18 mouse cellular contexts compared by ENCODE assay signal in genomic region chr4:105403686-105404085, GRCm38 (mm10).
DNase-seq lines count a peak whose midpoint lies in the region; ATAC-seq lines count a peak whose summit lies in the region.
"Had no signal": no experiment of that assay in that cellular context is flagged by ENCODE, and none has a peak within 500 bp of the region (broad histone marks: within the 10 kb centered on the region; RNA-seq: fewer than 3 reads in every experiment).

No protein-coding gene starts in this region.

- H3K9ac ChIP-seq in heart, embryonic 13.5 days: no peak overlapping the region
- H3K9ac ChIP-seq in heart, embryonic 11.5 days (ENCODE audit: low read depth, low read length): no peak overlapping the region
- no peak overlapping the region for H3K9ac ChIP-seq in lung, embryonic 16.5 days (ENCODE audit: low read length)
- H3K9ac ChIP-seq in kidney, embryonic 16.5 days (replicated peaks; ENCODE audit: low read length): no peak overlapping the region
- H3K9ac ChIP-seq: hindbrain, embryonic 13.5 days; liver, embryonic 12.5 days; midbrain, embryonic 13.5 days had no signal

- DNase-seq in lung, postnatal 14 days: no peak
- DNase-seq in spleen, postnatal 36 days (ENCODE audit: low spot score in 2 of 2): no peak
- DNase-seq: adrenal gland, adult 8-10 months; cerebellum, adult 11 months; thymus, postnatal 14 days had no signal

- H3K9me3 ChIP-seq in heart, embryonic 13.5 days: no peaks in the 10 kb centered on the region
- no peaks in the 10 kb centered on the region for H3K9me3 ChIP-seq in heart, embryonic 11.5 days (replicated peaks; ENCODE audit: control insufficient read depth, low read length)
- no peaks in the 10 kb centered on the region for H3K9me3 ChIP-seq in lung, embryonic 16.5 days (ENCODE audit: control insufficient read depth, low read length)
- no peaks in the 10 kb centered on the region for H3K9me3 ChIP-seq in kidney, embryonic 16.5 days (ENCODE audit: low read length)
- H3K9me3 ChIP-seq: hindbrain, embryonic 13.5 days; limb, embryonic 10.5 days; liver, embryonic 12.5 days; midbrain, embryonic 13.5 days had no signal

- ATAC-seq in heart, embryonic 13.5 days (ENCODE audit: extremely low read depth, insufficient number of reproducible peaks, low FRiP score, low TSS enrichment): no peak
- ATAC-seq in heart, embryonic 11.5 days (replicated peaks; ENCODE audit: insufficient number of reproducible peaks, low FRiP score, low TSS enrichment): no peak
- 0 out of 2 replicates have a peak, but pooled peaks have one; percentile 9 for ATAC-seq in lung, embryonic 16.5 days (ENCODE audit: low read depth)
- ATAC-seq in kidney, embryonic 16.5 days (ENCODE audit: low FRiP score, low TSS enrichment): no peak
- ATAC-seq in activated CD4-positive, CD25-positive, alpha-beta regulatory T cell, adult 4 months: no peak
- ATAC-seq: forebrain, embryonic 14.5 days; liver, embryonic 12.5 days; midbrain, embryonic 13.5 days had no signal

- peaks cover 15% of the 10 kb centered on the region for H3K4me1 ChIP-seq in heart, embryonic 13.5 days
- H3K4me1 ChIP-seq in heart, embryonic 11.5 days (ENCODE audit: control insufficient read depth, insufficient read depth, low read length): 0 out of 2 replicates have a peak, but pooled peaks cover 3% of the 10 kb centered on the region
- peaks cover 7% of the 10 kb centered on the region; the same call in 1 of the 2 replicates for H3K4me1 ChIP-seq in lung, embryonic 16.5 days (replicated peaks; ENCODE audit: control insufficient read depth, insufficient read depth, low read length)
- peaks cover 10% of the 10 kb centered on the region; the same call in 1 of the 2 replicates for H3K4me1 ChIP-seq in kidney, embryonic 16.5 days (ENCODE audit: insufficient read depth, low read length)
- H3K4me1 ChIP-seq: liver, embryonic 12.5 days; midbrain, embryonic 13.5 days had no signal

- no peaks in the 10 kb centered on the region for H3K27me3 ChIP-seq in heart, embryonic 13.5 days (replicated peaks)
- H3K27me3 ChIP-seq in heart, embryonic 11.5 days (ENCODE audit: control insufficient read depth, insufficient read depth, low read length): no peaks in the 10 kb centered on the region
- no peaks in the 10 kb centered on the region for H3K27me3 ChIP-seq in lung, embryonic 16.5 days (ENCODE audit: control insufficient read depth, insufficient read depth, low read depth, low read length)
- no peaks in the 10 kb centered on the region for H3K27me3 ChIP-seq in kidney, embryonic 16.5 days (ENCODE audit: insufficient read depth, low read length)
- H3K27me3 ChIP-seq: CH12.LX; hindbrain, embryonic 13.5 days; liver, embryonic 12.5 days; midbrain, embryonic 13.5 days had no signal

- no peak overlapping the region for H3K4me3 ChIP-seq in heart, embryonic 13.5 days
- no peak overlapping the region for H3K4me3 ChIP-seq in heart, embryonic 11.5 days (ENCODE audit: low read depth, low read length)
- no peak overlapping the region for H3K4me3 ChIP-seq in lung, embryonic 16.5 days (ENCODE audit: low read length)
- H3K4me3 ChIP-seq in kidney, embryonic 16.5 days (ENCODE audit: low read length): no peak overlapping the region
- H3K4me3 ChIP-seq: erythroblast, embryonic 14.5 days; hindbrain, embryonic 13.5 days; layer of hippocampus, adult 2 months; limb, embryonic 10.5 days; liver, embryonic 12.5 days; midbrain, embryonic 13.5 days had no signal

- no peaks in the 10 kb centered on the region for H3K36me3 ChIP-seq in heart, embryonic 13.5 days
- no peaks in the 10 kb centered on the region for H3K36me3 ChIP-seq in heart, embryonic 11.5 days (ENCODE audit: control insufficient read depth, insufficient read depth, low read length)
- no peaks in the 10 kb centered on the region for H3K36me3 ChIP-seq in lung, embryonic 16.5 days (ENCODE audit: control insufficient read depth, insufficient read depth, low read length)
- H3K36me3 ChIP-seq in kidney, embryonic 16.5 days (ENCODE audit: insufficient read depth, low read length): no peaks in the 10 kb centered on the region
- H3K36me3 ChIP-seq: hindbrain, embryonic 13.5 days; limb, embryonic 10.5 days; liver, embryonic 12.5 days; midbrain, embryonic 13.5 days had no signal

- peak overlapping the region; percentile 39; the same call in 1 of the 2 replicates for H3K27ac ChIP-seq in heart, embryonic 13.5 days (replicated peaks)
- H3K27ac ChIP-seq in heart, embryonic 11.5 days (ENCODE audit: low read depth, low read length): no peak overlapping the region
- no peak overlapping the region for H3K27ac ChIP-seq in lung, embryonic 16.5 days (ENCODE audit: low read length)
- H3K27ac ChIP-seq in kidney, embryonic 16.5 days (ENCODE audit: low read length): peak overlapping the region; percentile 13; the same call in 1 of the 2 replicates
- H3K27ac ChIP-seq: hindbrain, embryonic 13.5 days; layer of hippocampus, adult 2 months; limb, embryonic 10.5 days; liver, embryonic 12.5 days; midbrain, embryonic 13.5 days had no signal

- 67% methylated on average over 6 of the region's 6 CpGs for WGBS in heart, embryonic 13.5 days
- 80% methylated on average over 6 of the region's 6 CpGs for WGBS in heart, embryonic 11.5 days (ENCODE audit: insufficient replicate concordance)
- 69% methylated on average over 6 of the region's 6 CpGs for WGBS in lung, embryonic 16.5 days
- 77% methylated on average over 6 of the region's 6 CpGs for WGBS in kidney, embryonic 16.5 days

- no peak overlapping the region for H3K4me2 ChIP-seq in heart, embryonic 13.5 days
- no peak overlapping the region for H3K4me2 ChIP-seq in heart, embryonic 11.5 days
- H3K4me2 ChIP-seq in lung, embryonic 16.5 days (ENCODE audit: low read depth, low read length): no peak overlapping the region
- no peak overlapping the region for H3K4me2 ChIP-seq in kidney, embryonic 16.5 days (replicated peaks; ENCODE audit: low read depth, low read length)
- H3K4me2 ChIP-seq: hindbrain, embryonic 13.5 days; liver, embryonic 12.5 days; midbrain, embryonic 13.5 days had no signal

Comparison
In these comparisons a context has a peak if more than half of its experiments do, and no peak if none do; other contexts are left out.
1. H3K27ac ChIP-seq: peak in heart, embryonic 13.5 days (single experiment) and kidney, embryonic 16.5 days (single experiment); none in heart, embryonic 11.5 days (single experiment) and lung, embryonic 16.5 days (single experiment).